ENCODE assay signal across 10 mouse cellular contexts in the genomic region with DNA sequence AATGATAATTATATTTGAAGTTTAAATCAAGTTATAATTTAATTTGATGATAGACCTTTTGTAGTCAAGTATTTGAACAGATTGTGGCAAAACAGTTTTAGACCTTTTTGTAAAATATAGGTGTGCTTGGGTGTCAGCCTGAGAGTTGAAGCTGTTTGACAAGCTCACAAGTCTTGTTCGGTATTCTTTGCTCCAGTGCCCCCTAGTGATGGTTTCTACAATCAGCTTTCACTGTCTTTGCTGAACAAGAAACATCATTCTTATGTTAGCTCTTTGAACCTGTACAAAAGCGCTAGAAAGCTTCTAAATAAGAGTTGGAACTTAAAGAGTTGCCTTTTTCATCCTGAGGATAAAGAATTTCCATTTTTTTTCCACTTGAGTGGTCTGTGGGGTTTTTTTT.
DNase-seq lines count a peak whose midpoint lies in the region; ATAC-seq and TF ChIP-seq lines count a peak whose summit lies in the region.
"Had no signal": no experiment of that assay in that cellular context is flagged by ENCODE, and none has a peak within 500 bp of the region (broad histone marks: within the 10 kb centered on the region; RNA-seq: fewer than 3 reads in every experiment).

No protein-coding gene starts in this region.

- peak; percentile 87 for ATAC-seq in megakaryocyte-erythroid progenitor cell, adult 5-6 weeks (replicated peaks; ENCODE audit: low FRiP score, low TSS enrichment, poor library complexity, severe bottlenecking)

- no peak overlapping the region for H3K27ac ChIP-seq in bone marrow, adult 2 months (ENCODE audit: control insufficient read depth, insufficient read depth, low read depth, low read length, poor library complexity)
- H3K27ac ChIP-seq: limb, embryonic 12.5 days; stomach, embryonic 15.5 days had no signal

- no peak overlapping the region for H3K4me3 ChIP-seq in bone marrow, adult 2 months (replicated peaks; ENCODE audit: control insufficient read depth, low read depth, low read length)
- H3K4me3 ChIP-seq: limb, embryonic 12.5 days; stomach, embryonic 15.5 days had no signal

- TF ChIP-seq CTCF in bone marrow, adult 2 months (IDR thresholded peaks at IDR 0.05; ENCODE audit: control insufficient read depth, insufficient read depth, low read length): peak; percentile 21; the same call in 1 of the 2 replicates

- peak; percentile 55 to 77 for DNase-seq in heart, adult 18-20 months
- no peak for DNase-seq in heart, adult 11 months
- peak; percentile 54 to 62 for DNase-seq in B cell, adult 2 months
- peak; percentile 21 for DNase-seq in fat pad, adult 2 months (ENCODE audit: extremely low read depth, low read depth, low spot score)
- peak; percentile 34 to 81 for DNase-seq in layer of hippocampus, adult 18-20 months (ENCODE audit: low spot score in 2 of 2)
- DNase-seq in testis, postnatal 14 days (ENCODE audit: low spot score): no peak

- H3K4me1 ChIP-seq in bone marrow, adult 2 months (ENCODE audit: control insufficient read depth, insufficient read depth, low read length): no peaks in the 10 kb centered on the region
- H3K4me1 ChIP-seq: limb, embryonic 12.5 days; stomach, embryonic 15.5 days had no signal

- 41% methylated on average over 2 of the region's 2 CpGs for WGBS in bone marrow, adult 2 months

- TF ChIP-seq POLR2A in bone marrow, adult 2 months (IDR thresholded peaks at IDR 0.05; ENCODE audit: borderline replicate concordance, control insufficient read depth, low read depth, low read length): no peak

Comparison
In these comparisons a context has a peak if more than half of its experiments do, and no peak if none do; other contexts are left out.
1. DNase-seq: peak in heart, adult 18-20 months (2 of 2), B cell, adult 2 months (2 of 2), fat pad, adult 2 months (single experiment) and layer of hippocampus, adult 18-20 months (2 of 2); none in heart, adult 11 months (single experiment) and testis, postnatal 14 days (single experiment).